Mouse (Mus musculus) thymus, adult 2 months (tissue): ENCODE results near the gene Gja8.

Source experiments
- CTCF ChIP-seq: fragments of 200-500 bp; IDR thresholded peaks from 2 replicates; pipeline ENCODE4 v1.5.1; 2012; ENCODE audit warnings: mild to moderate bottlenecking, control low read depth, low read length, moderate library complexity, borderline replicate concordance; ENCODE audit not compliant: control insufficient read depth, poor library complexity, insufficient read depth; ENCODE audit errors: extremely low read depth
- POLR2A ChIP-seq: fragments of 200-500 bp; IDR thresholded peaks from 2 replicates; pipeline ENCODE4 v1.6.1; 2012; ENCODE audit warnings: mild to moderate bottlenecking, low read length, control low read depth, moderate library complexity; ENCODE audit not compliant: control insufficient read depth, poor library complexity, insufficient read depth; ENCODE audit errors: extremely low read depth

DNA sequence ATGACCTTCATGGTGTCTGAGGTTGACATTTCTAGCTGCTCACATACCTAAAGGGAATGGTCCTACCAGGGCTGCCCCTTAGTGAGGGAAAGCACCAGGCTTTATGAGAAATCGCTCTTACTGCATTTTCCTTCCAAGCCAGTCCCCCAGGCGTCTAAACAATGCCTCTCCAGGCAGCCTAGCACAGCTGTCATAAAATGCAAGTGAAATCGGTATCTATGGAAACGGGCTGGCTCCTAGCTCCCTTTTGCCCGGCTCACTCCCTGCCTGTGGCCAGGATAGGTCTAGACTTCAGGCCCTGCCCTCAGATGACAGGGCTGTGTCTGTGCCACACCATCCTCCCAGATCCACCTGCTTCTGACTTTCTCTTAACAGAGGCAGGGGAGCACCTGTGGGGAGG is 11.8 kb upstream of the Gja8 start:
- TF ChIP-seq CTCF (no peak), POLR2A (no peak)
